Mouse (Mus musculus): ENCODE measurements around the gene Tfap4.
"Not testable (repeated sequence)": the region's sequence is repeated elsewhere in the genome, so short reads cannot be mapped to it uniquely, and the experiment has no call there.

Tfap4 gene

DNA sequence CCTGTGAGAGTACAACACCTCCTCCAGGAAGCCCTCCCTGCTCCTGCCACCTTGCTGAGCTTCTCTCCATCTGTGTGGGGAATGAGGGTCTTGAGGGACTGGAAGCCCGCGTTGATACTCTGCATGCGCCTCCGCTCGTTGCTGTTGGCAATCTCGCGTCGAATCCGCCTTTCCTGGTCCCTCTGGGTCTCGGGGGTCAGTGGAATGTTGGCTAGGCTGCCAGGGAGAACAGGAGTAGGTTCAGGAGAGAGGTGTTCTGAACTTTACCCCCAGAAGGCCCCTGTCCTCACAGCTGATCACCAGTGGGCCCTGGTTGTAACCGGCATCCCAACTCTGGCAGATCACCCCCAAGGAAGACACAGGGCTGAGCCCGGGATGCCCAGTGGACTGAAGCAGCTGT is 7.8 kb downstream of the Tfap4 start:
- no peak for DNase-seq

DNA sequence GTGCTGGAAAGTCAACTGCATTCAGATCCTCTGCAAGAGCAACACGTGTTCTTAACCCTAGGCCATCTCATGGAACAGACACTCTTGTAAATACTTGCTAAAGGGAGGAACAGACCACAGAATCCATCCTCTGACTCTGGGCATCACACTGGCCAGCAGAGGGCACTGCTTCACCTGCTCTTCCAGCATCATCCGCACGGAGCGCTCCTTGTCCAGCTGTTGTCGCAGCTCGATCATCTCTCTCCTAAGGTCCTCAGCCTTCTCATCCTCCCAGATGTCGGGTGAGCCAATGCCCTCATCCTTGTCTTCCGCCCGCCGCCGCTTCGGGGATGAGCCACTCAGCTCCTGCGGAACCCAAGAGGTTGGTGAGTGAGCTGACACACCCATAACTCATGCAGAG is 8.6 kb downstream of the Tfap4 start:
- peak; percentile 72 to 83 for DNase-seq

DNA sequence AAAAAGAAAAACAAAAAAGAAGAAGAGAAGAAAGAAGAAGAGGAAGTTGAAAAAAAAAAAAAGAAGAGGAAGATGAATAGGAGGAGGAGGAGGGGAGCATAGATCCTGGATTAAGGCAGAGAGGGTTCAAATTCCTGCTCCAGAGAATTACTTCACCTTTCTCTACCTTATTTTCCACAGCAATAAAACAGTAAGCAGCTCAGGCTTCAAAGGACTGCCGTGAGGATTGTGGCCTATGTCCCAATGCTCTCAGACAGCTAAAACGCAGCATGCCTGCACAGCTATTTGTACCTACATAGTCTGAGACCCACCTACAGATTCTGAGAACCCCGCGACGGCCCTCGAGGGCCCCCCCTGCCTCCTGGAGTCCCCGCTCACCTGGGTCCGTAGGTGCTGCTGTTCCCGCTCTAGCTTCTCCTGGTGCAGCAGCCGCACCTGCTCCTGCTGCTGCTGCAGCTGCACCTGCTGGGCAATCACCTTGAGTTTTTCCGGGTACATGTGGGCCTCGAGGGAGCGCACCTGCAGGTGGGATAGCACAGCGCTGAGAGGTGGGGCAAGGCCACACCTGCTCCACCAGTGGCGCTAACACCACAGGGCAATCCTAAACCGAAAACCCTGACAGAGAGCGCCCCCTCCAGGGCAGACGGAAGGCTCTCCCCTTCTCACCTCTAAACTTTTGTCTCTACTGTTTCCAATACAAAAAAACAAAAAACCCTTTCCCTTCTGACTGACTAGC is 10.5 kb downstream of the Tfap4 start:
- DNase-seq: no peak

DNA sequence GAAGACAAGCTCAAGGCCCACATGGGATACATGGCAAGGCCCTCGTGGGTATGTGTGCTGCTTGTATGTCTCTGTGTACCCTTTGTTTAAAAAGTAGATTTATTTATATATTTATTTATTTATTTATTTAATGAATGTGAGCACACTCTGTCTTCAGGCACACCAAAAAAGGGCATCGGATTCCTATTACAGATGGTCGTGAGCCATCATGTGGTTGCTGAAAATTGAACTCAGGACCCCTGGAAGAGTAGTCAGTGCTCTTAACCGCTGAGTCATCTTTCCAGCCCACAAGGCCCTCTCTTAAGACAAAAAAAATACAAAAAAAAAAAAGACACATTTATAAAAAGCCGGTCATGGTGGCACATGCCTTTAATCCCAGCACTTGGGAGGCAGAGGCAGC is 12.0 kb downstream of the Tfap4 start:
- DNase-seq: no peak

DNA sequence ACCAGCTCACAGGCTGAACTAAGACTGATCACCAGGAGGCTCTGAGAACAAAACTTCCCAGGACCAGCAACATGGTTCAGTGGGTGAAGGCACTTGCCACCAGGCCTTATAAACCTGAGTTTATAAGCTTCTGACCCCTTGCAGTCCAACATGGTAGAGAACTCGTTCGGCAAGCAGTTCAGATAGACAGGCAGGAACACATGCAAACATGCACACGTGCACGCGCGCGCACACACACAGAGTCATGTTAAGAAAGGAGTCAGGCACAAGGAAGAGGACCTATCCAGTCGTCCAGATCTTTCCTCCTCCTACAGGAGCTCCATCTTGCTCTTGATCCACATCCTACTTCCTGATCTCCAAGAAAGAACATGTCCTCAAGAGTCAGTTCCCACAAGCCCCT is 12.8 kb downstream of the Tfap4 start:
- no peak for DNase-seq

DNA sequence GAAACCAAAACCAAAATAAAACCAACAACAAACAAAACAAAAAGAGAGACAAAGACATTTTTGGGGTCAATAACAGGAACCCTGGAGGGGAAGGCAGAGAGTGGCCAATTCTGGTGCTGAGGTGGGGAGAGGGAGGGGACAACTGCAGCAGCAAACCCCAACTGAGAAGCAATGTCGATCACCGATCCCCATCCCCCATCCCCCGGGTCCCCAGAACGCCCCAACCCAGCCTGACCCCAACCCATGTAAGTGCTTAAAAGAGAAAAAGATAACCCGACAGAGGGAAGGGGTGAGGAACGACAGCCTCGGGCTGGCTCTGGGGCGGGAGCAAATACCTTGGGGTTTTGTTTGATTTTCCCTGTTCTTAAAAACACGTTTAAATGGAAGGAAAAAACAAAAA is 14.8 kb downstream of the Tfap4 start:
- no peak for DNase-seq

DNA sequence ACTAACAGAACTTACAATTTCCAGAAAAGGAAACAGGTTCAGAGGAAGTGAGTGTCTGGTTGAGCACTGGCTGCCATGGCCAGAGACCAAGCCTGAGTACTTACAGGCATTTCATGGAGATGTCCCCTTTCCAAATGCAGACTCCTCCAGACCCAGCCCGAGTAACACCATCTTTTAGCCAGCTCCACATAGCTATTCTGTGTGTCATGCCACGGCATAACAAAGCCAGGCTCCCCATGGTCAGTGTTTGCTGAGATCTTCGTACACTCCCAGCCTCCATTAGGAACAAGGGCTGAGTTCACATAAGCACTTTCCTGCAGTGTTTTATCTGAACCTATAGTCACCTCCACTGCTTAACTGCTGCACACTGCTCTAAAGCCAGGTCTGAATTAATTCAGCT is 16.4 kb downstream of the Tfap4 start:
- DNase-seq: no peak

DNA sequence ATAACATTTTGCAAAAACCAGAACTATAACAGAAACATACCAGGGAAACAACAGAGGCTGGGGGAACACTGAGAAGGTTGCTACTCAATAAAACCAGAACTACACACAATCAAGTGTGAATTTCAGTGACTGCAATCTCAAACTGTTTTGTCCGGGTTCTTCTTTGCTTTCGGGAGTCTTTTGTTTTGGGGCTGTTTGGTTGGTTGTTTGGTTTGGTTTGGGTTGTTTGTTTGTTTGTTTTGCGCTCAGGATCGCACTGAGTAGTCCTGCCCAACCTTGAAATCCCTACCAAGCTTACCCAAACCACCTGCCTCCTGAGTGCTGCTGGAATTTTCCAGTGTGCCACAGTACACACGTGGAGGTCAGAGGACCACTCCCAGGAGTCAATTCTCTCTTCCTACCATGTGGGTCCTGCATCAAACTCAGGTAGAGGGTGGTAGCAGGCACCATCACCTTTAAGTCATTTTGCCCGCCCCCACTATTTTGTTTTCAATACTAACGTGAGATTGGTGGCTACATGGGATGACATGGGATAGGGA is 17.3 kb downstream of the Tfap4 start:
- peak in 1 of 2 experiments; percentile 19 for DNase-seq

DNA sequence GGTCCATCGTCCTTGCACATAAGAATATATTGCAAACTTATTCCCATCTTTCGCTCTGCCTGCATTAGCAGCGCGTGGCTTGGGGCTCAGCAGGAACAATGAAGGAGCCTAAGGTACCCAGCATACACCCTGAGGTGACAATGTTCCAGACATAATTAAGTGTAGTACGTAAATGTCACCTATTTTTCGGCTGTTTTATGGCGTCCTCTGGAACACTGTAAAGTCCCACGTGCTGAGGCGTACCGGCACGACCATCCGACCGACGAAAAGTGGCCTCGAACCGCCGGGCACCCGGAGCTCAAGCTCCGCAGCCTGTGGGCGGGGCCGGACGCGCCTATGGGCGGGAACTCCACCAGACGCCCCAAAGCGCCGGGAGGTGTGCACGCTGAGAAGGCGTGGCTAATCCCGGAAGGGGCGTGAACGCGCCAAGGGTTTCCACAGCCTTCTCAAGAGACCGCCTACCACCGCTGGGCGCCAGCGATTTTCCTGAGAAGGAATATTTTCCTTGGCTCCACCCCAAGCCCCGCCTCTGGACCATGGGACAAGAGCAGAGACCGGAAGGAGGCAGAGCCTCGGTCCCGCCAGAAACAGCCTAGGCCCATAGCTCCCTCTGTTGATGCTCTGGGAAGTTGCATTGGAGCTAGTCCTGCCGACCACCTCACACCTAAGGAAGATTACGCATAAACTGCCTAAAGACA is 18.0 kb downstream of the Tfap4 start, which contains the start of gene Srl:
Srl (minus strand) TSS at position 316 of the 698 bp plus-strand sequence.
- DNase-seq: peak; percentile 97 to 99

DNA sequence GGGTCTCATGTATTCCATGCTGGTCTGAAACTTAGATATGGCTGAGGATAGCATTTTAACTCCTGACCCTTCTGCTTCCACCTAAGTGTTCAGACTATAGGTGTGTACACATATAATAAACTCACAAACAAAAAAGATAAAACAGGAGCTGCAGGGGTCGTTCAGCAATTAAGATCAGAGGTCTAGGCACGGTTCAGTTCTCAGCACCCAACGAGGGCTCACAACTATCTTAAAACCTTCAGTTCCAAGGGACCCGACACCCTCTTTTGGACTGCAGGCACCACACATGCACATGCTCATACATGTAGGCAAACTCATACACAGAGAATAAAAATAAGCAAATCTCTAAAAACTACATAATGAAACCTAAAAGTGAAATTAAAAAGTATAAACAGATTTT is 18.6 kb downstream of the Tfap4 start:
- no peak for DNase-seq

DNA sequence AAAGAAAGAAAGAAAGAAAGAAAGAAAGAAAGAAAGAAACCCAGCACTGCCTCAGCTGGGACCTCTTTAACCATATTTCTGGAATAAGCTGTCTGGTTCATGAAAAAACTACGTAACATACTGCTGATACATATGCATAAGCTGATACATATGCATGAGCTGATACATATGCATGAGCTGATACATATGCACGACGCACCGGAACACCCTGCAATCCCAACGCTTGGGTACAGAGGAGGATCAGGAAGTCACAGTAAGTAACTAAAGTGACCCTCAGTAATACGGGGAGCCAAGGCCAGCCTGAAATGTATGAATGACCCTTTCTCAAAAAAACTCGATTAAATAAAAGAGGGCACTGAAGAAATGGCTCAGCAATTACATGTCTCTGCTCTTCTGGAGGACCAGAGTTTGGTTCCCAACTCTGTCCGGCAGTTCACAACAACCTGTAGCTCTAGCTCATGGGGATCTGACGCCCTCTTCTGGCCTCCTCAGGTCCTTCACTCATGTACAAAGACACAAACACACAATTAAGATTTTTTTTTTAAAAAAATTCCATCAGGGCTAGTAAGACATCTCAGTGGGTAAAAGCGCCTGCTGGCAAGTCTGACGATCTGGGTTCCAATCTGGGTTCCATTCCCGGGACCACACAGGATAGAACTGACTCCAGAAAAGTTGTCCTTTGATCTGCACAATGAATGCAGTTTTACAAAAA is 19.4 kb downstream of the Tfap4 start:
- DNase-seq: no peak

DNA sequence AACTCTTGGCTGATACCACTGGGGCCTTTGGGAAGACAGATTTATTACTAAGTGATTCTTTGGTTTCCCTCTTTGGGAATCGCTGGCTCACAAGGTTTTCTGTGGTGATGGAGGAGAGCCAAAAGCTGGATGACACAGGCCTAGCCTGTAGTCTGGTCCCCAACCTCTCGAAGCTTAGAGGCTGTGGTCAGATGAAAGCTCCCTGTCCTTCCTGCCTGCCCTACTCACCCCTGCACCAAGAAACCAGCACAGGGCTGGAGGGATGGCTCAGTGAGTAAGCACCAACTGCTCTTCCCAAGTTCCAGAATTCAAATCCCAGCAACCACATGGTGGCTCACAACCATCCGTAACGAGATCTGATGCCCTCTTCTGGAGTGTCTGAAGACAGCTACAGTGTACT is 20.1 kb downstream of the Tfap4 start:
- no peak for DNase-seq

DNA sequence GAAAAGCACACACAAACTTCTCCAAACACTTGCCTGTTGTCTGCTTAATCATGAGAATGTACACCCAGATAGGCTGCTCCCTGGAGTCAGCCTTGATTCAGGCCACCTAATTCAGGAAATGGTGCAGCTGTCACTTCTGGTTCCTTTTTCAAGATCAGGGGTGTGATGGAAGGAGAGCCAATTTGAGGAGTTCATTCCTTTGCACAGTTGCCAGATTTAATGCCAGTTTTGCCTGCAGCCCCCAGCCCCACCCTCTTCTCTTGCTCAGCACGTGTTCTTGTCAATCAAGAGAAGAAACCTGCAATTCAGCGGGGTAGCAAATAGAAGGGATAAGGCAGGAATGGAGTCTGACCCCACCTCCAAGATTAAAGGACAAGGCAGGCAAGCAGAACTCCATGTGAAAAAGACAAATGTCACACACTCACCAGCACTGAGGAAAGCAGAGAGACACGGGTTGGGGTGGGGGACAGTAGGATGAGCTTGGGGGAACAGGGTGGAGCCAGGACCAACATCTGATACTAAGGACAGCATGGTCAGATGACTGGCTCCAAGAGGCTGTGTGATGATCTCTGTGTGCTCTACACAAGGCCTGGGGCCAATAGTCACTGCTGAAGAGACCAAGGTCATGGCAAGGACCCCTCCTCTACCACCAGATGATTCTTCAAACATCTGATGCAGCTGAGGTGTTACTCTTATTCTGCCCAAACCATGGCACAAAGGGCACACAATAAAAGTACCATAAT is 21.9 kb downstream of the Tfap4 start:
- no peak for DNase-seq

DNA sequence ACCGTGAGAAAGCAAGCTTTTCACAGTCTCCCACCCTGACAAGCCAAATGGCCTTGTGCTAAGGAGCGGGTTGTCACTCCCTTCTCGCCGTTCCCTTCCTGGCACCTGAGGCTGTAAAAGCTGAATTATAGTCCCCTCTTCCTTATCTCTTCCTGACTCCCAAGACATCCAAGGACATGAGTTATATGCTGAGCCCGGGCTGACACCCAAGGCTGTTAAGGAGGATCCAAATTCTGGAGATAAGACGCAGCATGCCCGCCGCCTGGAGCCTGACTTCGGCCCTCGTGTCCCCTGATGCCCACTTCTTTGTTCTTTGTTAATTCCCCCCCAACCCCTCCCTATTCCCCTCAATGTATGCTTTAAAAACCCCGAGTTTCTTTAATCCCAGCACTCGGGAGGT is 32.3 kb downstream of the Tfap4 start:
- not testable (repeated sequence) for DNase-seq

DNA sequence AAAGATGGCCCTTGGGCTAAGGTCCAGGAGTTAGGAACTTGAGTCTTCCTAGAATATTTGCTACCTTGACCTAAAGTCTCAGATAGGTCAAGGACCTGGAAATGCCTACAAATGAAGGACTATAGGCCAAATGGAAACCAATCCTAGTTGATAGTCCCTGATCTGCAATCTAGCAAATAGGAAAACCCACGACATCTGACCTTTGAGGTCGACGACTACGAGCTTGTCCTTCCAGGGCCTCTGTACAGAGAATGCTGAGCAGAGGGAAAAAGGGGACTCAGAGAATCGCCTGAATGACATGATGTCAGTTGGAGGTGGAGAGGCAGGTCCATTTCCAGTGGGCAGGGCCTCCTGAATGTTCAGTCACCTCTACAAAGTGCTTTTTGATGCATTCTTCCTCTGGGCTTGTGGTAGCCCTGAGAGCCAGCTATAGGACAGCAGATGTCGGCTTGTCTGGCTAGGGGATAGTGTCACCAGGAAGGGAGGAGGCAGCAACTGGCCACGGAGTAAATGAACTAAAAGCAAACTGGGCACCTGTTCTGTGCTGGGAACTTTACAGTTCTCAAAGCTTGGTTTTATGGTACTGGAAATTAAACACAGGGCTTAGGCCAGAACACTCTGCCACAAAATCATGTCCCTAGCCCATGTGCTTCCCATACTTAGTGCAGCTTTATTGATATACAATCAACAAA is 36.2 kb downstream of the Tfap4 start:
- DNase-seq: no peak

DNA sequence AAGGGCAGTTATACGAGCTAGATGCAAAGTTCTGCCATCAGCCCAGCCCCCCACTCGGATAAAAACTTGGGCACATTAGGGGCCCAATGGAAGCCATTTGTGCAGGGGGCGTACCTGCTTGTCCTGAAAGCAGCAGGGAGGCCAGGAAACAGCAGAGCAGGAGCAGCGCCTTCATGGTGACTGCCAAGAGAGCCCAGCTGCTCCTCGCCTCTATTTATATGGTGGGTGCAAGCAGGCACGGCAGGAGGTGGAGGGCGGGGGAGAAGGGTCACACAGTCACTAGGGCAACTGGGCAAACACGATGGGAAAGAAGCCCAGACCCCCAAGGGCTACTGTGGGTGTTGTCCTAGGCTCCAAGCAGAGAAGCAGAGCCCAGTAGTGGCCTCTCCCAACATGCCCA is 36.8 kb downstream of the Tfap4 start:
- DNase-seq: peak in 1 of 2 experiments; percentile 17

DNA sequence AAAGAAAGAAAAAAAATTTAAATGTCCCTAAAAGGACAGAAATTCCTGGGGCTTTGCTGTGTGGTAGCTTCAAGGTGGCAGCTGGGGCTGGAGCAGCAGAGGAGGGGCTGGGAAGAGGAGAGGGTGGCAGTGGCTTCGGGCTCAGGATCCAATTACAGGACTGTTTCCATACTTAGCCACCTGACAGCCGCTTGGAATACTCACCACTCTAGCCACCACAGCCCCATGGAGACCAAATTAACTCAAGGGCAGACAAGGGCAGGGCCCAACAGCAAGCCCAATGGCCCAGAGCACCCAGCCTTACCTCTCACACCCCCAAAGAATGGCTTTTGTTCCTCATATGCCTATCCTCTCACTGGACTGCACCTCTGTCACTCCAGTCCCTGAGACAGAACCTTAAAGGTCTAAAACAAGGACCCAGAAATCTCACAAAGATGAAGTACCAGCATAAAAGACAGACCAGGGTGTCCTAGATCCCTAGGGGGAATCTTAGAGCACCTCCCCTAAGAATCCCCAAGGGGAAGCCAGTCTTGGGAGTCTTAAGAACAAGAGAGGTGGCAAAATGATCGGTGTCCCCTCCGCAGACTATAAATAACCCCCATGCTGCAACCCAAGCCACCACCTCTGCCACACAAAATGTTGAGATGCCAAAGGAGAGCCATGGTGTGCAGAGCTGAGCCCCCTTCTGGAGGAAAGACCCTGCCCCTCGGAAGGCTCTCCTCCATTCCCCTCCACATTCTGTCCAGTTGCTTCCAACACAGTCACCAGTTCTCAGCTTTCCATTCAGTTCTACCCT is 37.7 kb downstream of the Tfap4 start:
- DNase-seq: no peak

DNA sequence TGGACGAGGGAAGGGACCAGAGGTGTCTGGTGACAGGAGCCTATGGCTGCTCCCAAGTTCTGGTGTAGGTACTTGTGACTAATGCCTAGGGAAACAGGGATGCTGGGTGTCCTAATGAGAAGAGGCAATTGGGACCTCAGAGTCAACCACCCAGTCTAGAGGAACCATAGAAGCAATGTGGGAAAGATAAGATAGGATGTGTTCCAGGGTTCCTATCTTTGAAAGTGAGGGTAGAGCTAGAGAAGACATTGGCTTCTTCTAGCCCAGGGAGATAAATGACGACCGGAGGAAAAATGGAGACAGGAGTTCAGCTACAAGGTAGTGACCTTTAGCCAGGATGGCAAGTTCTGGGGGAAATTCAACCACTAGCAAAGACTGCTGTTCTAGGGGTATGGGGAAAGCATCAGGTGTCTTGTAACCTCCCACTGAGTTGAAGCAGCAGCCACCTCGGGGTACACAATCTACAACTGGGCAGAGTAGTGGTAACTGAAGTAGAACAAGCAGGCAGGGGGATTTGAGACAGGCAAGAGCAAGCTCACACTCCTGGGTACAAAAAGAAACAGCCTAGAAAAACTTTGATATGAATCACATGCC is 38.5 kb downstream of the Tfap4 start:
- DNase-seq: no peak

DNA sequence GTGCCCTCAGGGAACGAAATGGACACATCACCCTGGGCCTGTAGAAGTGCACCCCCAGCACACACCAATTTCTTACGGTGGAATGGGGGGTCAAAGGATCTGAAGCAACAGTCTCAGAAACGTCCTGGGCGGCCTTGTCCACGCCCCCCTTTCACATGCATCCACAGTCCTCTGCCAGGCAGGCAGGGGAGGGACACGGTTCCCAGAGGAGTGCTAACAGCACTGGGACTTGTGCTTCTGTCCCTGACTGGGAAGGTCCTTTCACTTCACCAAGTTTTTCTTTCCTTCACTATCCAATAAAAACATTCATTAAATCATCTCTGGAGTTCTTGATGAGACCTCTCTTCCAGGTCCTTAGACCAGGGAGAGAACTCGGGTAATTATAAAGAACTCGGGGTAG is 39.0 kb downstream of the Tfap4 start:
- DNase-seq: no peak

DNA sequence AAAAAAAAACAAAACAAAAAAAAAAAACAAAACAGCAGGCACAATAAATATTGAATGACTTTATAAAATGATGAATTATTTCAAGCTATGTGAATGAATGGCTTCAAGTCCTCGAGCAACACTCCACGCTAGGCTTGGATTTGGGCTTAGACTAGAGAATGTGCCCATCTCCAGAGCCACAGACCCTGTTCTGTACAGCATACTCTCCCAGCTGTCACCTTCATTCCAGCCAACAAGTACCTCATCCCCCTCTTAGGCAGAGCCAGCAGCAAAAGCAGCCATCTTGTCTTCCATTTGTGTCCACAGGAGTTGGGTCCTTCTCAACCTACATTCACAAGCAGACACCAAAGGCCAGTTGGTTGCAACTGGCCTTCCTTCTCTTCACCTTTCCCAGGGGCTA is 39.8 kb downstream of the Tfap4 start:
- no peak for DNase-seq

DNA sequence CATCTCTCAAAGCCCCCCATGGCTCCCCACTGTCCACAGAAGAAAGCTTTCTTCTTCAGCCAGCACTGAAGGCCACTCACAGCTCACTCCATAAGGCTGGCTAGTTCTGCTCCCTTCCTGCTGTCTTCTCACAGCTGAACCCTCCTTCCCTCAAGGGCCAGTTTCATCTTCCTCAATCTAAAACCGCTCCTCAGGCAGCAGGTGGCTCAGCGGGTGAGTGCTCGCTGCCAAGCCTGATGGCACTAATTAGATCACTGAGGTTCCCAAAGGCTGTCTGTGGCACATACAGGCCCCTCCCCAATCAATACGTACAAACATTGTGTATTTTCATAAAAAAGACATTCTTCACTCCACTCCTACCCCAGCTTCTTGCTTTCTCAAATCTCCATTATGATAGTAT is 40.5 kb downstream of the Tfap4 start:
- peak; percentile 73 to 76 for DNase-seq
